Mouse (Mus musculus) midbrain, embryonic 12.5 days (tissue): ENCODE measurements around the gene Lysmd1. TPM values are rescaled to one million over a fixed set of nuclear protein-coding genes. Genes with fewer than 3 reads are reported as not detected.
A peak's percentile ranks its signal among the peaks of the same experiment; 100 is the strongest.

ENCODE experiments used
- ATAC-seq: fragments of 200-750 bp; cut with Nextera tagmentation; 2 replicates; pipeline ENCODE4 v1.8.0; 2017; ENCODE audit warnings: low read depth, moderate TSS enrichment, moderate library complexity; ENCODE audit not compliant: low FRiP score
- H3K27ac ChIP-seq: fragments of 300-500 bp; sonication (generic); replicated peaks from 2 replicates; pipeline ENCODE4 v1.5.1; 2016; ENCODE audit warnings: mild to moderate bottlenecking
- H3K27me3 ChIP-seq: fragments of 300-500 bp; sonication (generic); 2 replicates; pipeline ENCODE4 v1.6.1; 2016; ENCODE audit warnings: mild to moderate bottlenecking
- H3K36me3 ChIP-seq: fragments of 300-500 bp; sonication (generic); 2 replicates; pipeline ENCODE4 v1.6.1; 2016
- H3K4me1 ChIP-seq: fragments of 300-500 bp; sonication (generic); 2 replicates; pipeline ENCODE4 v1.6.1; 2016
- H3K4me2 ChIP-seq: fragments of 300-500 bp; sonication (generic); replicated peaks from 2 replicates; pipeline ENCODE4 v1.6.1; 2016; ENCODE audit warnings: mild to moderate bottlenecking, moderate library complexity
- H3K4me3 ChIP-seq: fragments of 300-500 bp; sonication (generic); 2 replicates; pipeline ENCODE4 v1.5.1; 2016; ENCODE audit warnings: mild to moderate bottlenecking
- H3K9ac ChIP-seq: fragments of 300-500 bp; sonication (generic); replicated peaks from 2 replicates; pipeline ENCODE4 v1.6.1; 2016; ENCODE audit warnings: mild to moderate bottlenecking, moderate library complexity
- H3K9me3 ChIP-seq: fragments of 300-500 bp; sonication (generic); 2 replicates; pipeline ENCODE4 v1.6.1; 2016; ENCODE audit warnings: mild to moderate bottlenecking
- WGBS: fragments of 180-500 bp; shearing (Covaris S2); methylation state at CpG from one replicate; pipeline ENCODE4 v1.1.7; 2016; 5-methylcytosine and 5-hydroxymethylcytosine counted together
- polyA plus RNA-seq: library from polyadenylated mRNA; unstranded; fragments of >200 nt; fragmentation: Nextera tagmentation; extraction: Ambion mirVana; gene quantifications from 2 replicates; pipeline ENCODE4 v1.2.1, GENCODE M21; 2016

The Lysmd1 gene
- polyA plus RNA-seq, 1 experiment from 2014 or later: 24.4 TPM

DNA sequence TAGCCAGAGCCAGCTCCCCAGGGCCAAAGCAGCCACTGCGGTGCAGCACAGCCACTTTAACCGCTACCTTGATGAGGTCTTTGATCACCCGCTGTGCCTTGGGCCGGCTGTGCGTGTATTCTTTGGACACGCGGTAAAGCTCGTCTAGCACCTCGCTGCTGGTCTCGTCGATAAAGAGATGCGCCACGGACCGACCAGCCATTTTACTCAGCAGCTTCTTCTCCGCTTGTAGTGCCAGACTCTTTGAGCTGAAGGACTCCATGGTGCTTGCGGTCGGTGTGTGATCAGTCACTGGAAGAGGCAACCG is 6.4 kb downstream of the Lysmd1 start:
- Histone ChIP-seq H3K4me2 (no peak overlapping the region), H3K9me3 (no peaks in the 10 kb centered on the region), H3K4me1 (peaks cover 4% of the 10 kb centered on the region), H3K4me3 (no peak overlapping the region), H3K27ac (no peak overlapping the region), H3K36me3 (peaks cover 12% of the 10 kb centered on the region), H3K27me3 (no peaks in the 10 kb centered on the region), H3K9ac (no peak overlapping the region)
- ATAC-seq: no peak
- 60% methylated on average over 18 of the region's 18 CpGs for WGBS

- H3K4me2 ChIP-seq: no peak overlapping the region
- no peak overlapping the region for H3K4me3 ChIP-seq
- no peaks in the 10 kb centered on the region for H3K27me3 ChIP-seq
- no peak overlapping the region for H3K27ac ChIP-seq
- H3K9ac ChIP-seq: no peak overlapping the region
- H3K9me3 ChIP-seq: no peaks in the 10 kb centered on the region
- no peaks in the 10 kb centered on the region for H3K4me1 ChIP-seq
- H3K36me3 ChIP-seq: peaks cover 12% of the 10 kb centered on the region
- no peak for ATAC-seq
- 93% methylated on average over 6 of the region's 6 CpGs for WGBS
Measured at GRCm38 (mm10) chr3:95140795-95141194, 6.9 kb downstream of the Lysmd1 start.

DNA sequence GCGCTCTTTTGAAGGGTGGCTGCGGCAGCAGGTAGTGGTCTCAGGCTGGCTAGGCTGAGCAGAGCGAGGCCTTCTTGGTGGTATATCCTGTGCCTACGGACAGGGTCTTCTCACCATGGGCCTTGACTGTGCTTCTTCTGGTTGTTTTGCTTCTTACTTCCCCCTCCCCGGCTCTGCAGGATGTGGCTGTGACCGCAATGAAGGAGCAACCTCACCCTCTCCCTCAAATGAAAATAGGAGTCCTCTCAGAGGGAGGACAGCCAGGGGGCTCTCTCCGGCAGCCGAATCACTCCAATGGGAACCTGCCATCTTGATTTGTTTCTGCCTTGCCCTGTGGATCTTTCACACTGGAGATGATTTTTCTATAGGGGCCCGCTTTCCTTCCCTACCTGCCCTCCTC is 7.6 kb downstream of the Lysmd1 start:
- H3K27ac ChIP-seq: no peak overlapping the region
- no peak overlapping the region for H3K4me3 ChIP-seq
- H3K36me3 ChIP-seq: peaks cover 12% of the 10 kb centered on the region
- no peaks in the 10 kb centered on the region for H3K9me3 ChIP-seq
- no peak overlapping the region for H3K9ac ChIP-seq
- H3K4me1 ChIP-seq: no peaks in the 10 kb centered on the region
- H3K27me3 ChIP-seq: no peaks in the 10 kb centered on the region
- 95% methylated on average over 9 of the region's 9 CpGs for WGBS
- no peak for ATAC-seq
- no peak overlapping the region for H3K4me2 ChIP-seq

DNA sequence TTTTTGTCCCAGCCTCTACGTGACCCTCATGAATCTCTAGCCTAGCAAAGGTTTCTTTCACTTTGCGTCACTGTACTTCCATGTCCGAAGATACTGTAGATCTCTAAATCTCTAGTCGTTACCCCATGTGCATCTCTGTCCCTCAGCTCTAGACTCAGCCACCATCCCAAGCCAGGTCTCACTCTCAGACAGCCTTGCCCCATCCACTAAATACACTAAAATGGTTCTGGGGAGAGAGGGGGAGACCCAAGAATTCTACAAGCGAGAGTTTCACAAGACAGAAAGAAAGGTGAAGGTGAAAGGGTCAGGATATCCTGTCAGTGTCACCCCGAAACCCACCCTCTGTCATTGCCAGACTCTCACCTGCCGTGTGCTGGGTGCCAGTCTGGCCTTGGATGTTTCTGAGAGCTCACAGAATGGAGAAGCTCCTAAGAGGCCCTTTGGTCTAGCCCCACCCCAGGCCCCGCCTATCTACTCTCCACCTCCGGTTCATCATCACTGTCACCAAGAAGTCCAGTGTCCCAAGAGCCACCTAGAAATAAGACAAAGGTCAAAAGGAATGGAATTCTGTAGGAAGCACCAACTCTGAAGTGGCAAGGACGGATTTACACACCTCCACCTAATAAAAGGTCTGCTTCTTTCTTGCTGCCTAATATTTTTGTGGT is 8.2 kb downstream of the Lysmd1 start, which contains the start of gene Tnfaip8l2:
TSS of gene Tnfaip8l2 (minus strand) at position 409 of the 665 bp plus-strand sequence.
- no peak within 1 kb of the TSS for H3K9ac ChIP-seq
- no peak for ATAC-seq
- peaks cover 12% of the 10 kb centered on the region for H3K36me3 ChIP-seq
- H3K4me3 ChIP-seq: no peak within 1 kb of the TSS
- 86% methylated on average over 10 of the region's 10 CpGs for WGBS
- no peaks in the 10 kb centered on the region for H3K9me3 ChIP-seq
- no peak within 1 kb of the TSS for H3K27ac ChIP-seq
- no peaks in the 10 kb centered on the region for H3K4me1 ChIP-seq
- H3K4me2 ChIP-seq: no peak within 1 kb of the TSS
- H3K27me3 ChIP-seq: no peaks in the 10 kb centered on the region

- Histone ChIP-seq H3K27me3 (no peaks in the 10 kb centered on the region), H3K36me3 (peaks cover 12% of the 10 kb centered on the region), H3K4me1 (no peaks in the 10 kb centered on the region), H3K4me3 (no peak overlapping the region), H3K9ac (no peak overlapping the region), H3K4me2 (no peak overlapping the region), H3K27ac (no peak overlapping the region), H3K9me3 (no peaks in the 10 kb centered on the region)
- ATAC-seq: peak; percentile 65
- WGBS: 13% methylated on average over 5 of the region's 5 CpGs
Measured at GRCm38 (mm10) chr3:95142617-95143011, 8.7 kb downstream of the Lysmd1 start.

DNA sequence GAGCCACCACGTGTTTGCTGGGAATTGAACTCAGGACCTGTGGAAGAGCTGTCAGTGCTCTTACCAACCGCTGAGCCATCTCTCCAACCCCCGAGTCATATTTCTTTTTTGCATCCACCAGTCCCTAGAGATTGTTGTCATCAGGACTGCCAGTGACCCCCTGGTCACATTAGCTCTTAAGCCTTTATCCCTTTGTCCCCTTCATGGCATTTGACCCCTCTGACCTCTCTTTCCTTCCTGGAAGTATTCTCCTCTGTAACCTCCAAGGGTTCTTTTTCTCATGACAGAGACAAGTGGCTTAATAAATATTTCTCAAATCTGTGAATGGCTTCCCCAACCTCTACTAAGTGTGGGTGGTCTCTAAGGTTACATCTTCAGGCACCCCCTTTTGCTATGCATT is 14.0 kb downstream of the Lysmd1 start:
- Histone ChIP-seq H3K4me2 (no peak overlapping the region), H3K4me1 (no peaks in the 10 kb centered on the region), H3K36me3 (no peaks in the 10 kb centered on the region), H3K27ac (no peak overlapping the region), H3K9ac (no peak overlapping the region), H3K27me3 (no peaks in the 10 kb centered on the region), H3K4me3 (no peak overlapping the region), H3K9me3 (no peaks in the 10 kb centered on the region)
- no peak for ATAC-seq
- 57% methylated on average over 3 of the region's 3 CpGs for WGBS

- 58% methylated on average over 4 of the region's 4 CpGs for WGBS
- Histone ChIP-seq H3K4me2 (no peak overlapping the region), H3K27ac (no peak overlapping the region), H3K36me3 (no peaks in the 10 kb centered on the region), H3K4me3 (no peak overlapping the region), H3K27me3 (peaks cover 3% of the 10 kb centered on the region), H3K9me3 (no peaks in the 10 kb centered on the region), H3K9ac (no peak overlapping the region), H3K4me1 (no peaks in the 10 kb centered on the region)
- ATAC-seq: no peak
Measured at GRCm38 (mm10) chr3:95153874-95154273, 20.0 kb downstream of the Lysmd1 start.

- Histone ChIP-seq H3K4me1 (peaks cover 40% of the 10 kb centered on the region), H3K27ac (peak overlapping the region; percentile 86; the same call in 1 of the 2 replicates), H3K27me3 (peaks cover 11% of the 10 kb centered on the region), H3K4me3 (peak overlapping the region; percentile 82), H3K36me3 (peaks cover 5% of the 10 kb centered on the region; the same call in 1 of the 2 replicates), H3K9ac (peak overlapping the region; percentile 48), H3K9me3 (no peaks in the 10 kb centered on the region), H3K4me2 (peak overlapping the region; percentile 77)
- 14% methylated on average over 8 of the region's 8 CpGs for WGBS
- ATAC-seq: no peak
Measured at GRCm38 (mm10) chr3:95159511-95159986, 25.7 kb downstream of the Lysmd1 start.

DNA sequence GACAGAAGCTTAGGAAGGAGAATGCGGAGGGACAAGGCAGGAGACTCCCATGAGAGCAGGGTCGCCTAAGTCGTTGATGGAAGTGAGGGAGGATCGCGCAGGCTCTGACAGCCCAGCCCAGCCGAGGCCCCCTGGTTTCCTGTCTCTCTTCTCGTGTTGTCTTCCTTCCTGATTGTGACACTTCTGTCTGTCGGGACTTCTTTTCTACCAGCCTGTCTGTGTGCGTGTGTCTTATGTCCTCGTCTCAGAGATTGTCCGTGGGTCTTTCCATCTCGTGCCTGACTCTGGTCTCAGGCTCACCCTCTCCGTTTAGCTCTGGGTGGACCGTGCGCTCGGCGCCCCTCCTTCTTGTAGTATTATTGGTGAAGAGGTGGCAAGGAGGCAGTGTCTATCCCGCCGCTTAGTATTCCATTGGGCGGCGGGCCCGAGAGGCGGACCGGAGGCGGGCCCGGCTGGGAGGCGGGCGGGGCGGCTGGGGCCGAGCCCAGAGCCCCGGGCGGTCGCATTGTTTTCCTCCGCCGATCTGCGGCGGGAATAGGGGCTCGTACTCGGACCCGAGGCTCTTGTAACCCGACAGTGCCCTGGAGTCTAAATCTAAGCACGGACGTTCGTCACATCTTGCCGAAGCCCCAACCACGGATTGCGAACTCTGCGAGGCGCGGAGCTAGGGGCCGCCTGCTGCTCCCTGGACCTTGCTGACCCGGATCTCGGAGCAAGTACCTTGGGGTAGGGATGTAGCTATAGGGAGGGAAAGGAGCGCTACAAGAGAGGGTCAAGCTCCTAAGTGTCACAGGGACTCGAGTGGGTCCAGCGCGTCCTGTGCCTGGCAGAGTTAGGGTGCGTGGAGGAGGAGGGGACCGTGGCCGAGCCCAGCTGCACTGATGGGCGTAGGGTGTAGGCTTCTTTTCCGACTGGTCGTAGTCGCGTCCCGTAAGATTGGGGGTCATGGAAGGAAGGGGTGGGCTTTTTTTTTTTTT is 26.4 kb downstream of the Lysmd1 start, which contains the start of gene Sema6c:
TSS of gene Sema6c (plus strand) at position 471 of the 977 bp plus-strand sequence.
- no peaks in the 10 kb centered on the region for H3K9me3 ChIP-seq
- ATAC-seq: peak; percentile 97

GRCm38 (mm10) chr3:95161041-95161551 is 27.2 kb downstream of the Lysmd1 start:
- Histone ChIP-seq H3K4me2 (peak overlapping the region; percentile 77), H3K36me3 (peaks cover 20% of the 10 kb centered on the region), H3K27ac (peak overlapping the region; percentile 86), H3K27me3 (peaks cover 11% of the 10 kb centered on the region), H3K4me3 (peak overlapping the region; percentile 82), H3K4me1 (peaks cover 40% of the 10 kb centered on the region), H3K9ac (peak overlapping the region; percentile 89), H3K9me3 (no peaks in the 10 kb centered on the region)
- 2% methylated on average over 30 of the region's 30 CpGs for WGBS
- peak; percentile 20 for ATAC-seq

More for the DNA sequence above, 26.4 kb downstream of the Lysmd1 start, which contains the start of gene Sema6c:
- Histone ChIP-seq H3K27me3 (peaks cover 11% of the 10 kb centered on the region), H3K36me3 (peaks cover 12% of the 10 kb centered on the region), H3K9ac (peak within 1 kb of the TSS; percentile 89), H3K4me3 (peak within 1 kb of the TSS; percentile 82), H3K27ac (peak within 1 kb of the TSS; percentile 86), H3K4me2 (peak within 1 kb of the TSS; percentile 77), H3K4me1 (peaks cover 40% of the 10 kb centered on the region)
- under 1% methylated on average over 66 of the region's 66 CpGs for WGBS

- ATAC-seq: no peak
Measured at GRCm38 (mm10) chr3:95161618-95162344, 27.9 kb downstream of the Lysmd1 start.

More at GRCm38 (mm10) chr3:95161618-95162344, 27.9 kb downstream of the Lysmd1 start:
- peak overlapping the region; percentile 86 for H3K27ac ChIP-seq
- peak overlapping the region; percentile 77 for H3K4me2 ChIP-seq
- H3K36me3 ChIP-seq: peaks cover 27% of the 10 kb centered on the region
- H3K4me1 ChIP-seq: peaks cover 40% of the 10 kb centered on the region
- H3K9me3 ChIP-seq: no peaks in the 10 kb centered on the region
- WGBS: 2% methylated on average over 9 of the region's 9 CpGs
- peaks cover 11% of the 10 kb centered on the region for H3K27me3 ChIP-seq
- peak overlapping the region; percentile 89 for H3K9ac ChIP-seq
- peak overlapping the region; percentile 82 for H3K4me3 ChIP-seq
